Mouse (Mus musculus) bone marrow, adult 2 months (tissue): ENCODE measurements around the gene Mrpl12. TPM values are rescaled to one million over a fixed set of nuclear protein-coding genes. Genes with fewer than 3 reads are reported as not detected.

ENCODE experiments used
- H3K27ac ChIP-seq: fragments of 200-500 bp; 2 replicates; pipeline ENCODE4 v1.5.1; 2012; ENCODE audit warnings: low read depth, mild to moderate bottlenecking, control low read depth, inconsistent platforms, low read length; ENCODE audit not compliant: control insufficient read depth, poor library complexity, insufficient read depth
- H3K4me1 ChIP-seq: fragments of 200-500 bp; 2 replicates; pipeline ENCODE4 v1.6.1; 2011; ENCODE audit warnings: low read length; ENCODE audit not compliant: control insufficient read depth, insufficient read depth
- H3K4me3 ChIP-seq: fragments of 200-500 bp; replicated peaks from 2 replicates; pipeline ENCODE3; 2011; ENCODE audit warnings: mild to moderate bottlenecking, low read depth, low read length, control low read depth; ENCODE audit not compliant: control insufficient read depth
- CTCF ChIP-seq: fragments of 200-500 bp; IDR thresholded peaks from 2 replicates; pipeline ENCODE4 v1.5.1; 2011; ENCODE audit warnings: low read length, control low read depth; ENCODE audit not compliant: control insufficient read depth, insufficient read depth
- POLR2A ChIP-seq: fragments of 200-500 bp; IDR thresholded peaks from 2 replicates; pipeline ENCODE4 v1.6.1; 2011; ENCODE audit warnings: low read depth, mild to moderate bottlenecking, control low read depth, low read length, borderline replicate concordance; ENCODE audit not compliant: control insufficient read depth
- WGBS: fragments of 180-500 bp; shearing (Covaris S2); methylation state at CpG from one replicate; pipeline ENCODE4 v1.1.7; 2018; 5-methylcytosine and 5-hydroxymethylcytosine counted together
- polyA plus RNA-seq: library from polyadenylated mRNA; stranded (reverse); fragments of >200 nt; gene quantifications from 2 replicates; pipeline ENCODE4 v1.2.4, GENCODE M21; 2011; ENCODE audit warnings: low replicate concordance; ENCODE audit not compliant: missing spikeins, insufficient read depth, insufficient read length

The Mrpl12 gene
- polyA plus RNA-seq, 1 experiment, result 87.1 TPM

GRCm38 (mm10) chr11:120498226-120498625 is 13.8 kb downstream of the Mrpl12 start:
- no peak overlapping the region for H3K4me3 ChIP-seq
- no peak overlapping the region for H3K27ac ChIP-seq
- no peaks in the 10 kb centered on the region for H3K4me1 ChIP-seq
- no peak for TF ChIP-seq CTCF
- no peak for TF ChIP-seq POLR2A
- WGBS, result 91% methylated on average over 12 of the region's 12 CpGs

- H3K27ac ChIP-seq, result no peak overlapping the region
- H3K4me1 ChIP-seq, result no peaks in the 10 kb centered on the region
- no peak overlapping the region for H3K4me3 ChIP-seq
- no peak for TF ChIP-seq CTCF
- TF ChIP-seq POLR2A, result no peak
- 85% methylated on average over 5 of the region's 5 CpGs for WGBS
Measured at GRCm38 (mm10) chr11:120498891-120499290, 14.5 kb downstream of the Mrpl12 start.

DNA sequence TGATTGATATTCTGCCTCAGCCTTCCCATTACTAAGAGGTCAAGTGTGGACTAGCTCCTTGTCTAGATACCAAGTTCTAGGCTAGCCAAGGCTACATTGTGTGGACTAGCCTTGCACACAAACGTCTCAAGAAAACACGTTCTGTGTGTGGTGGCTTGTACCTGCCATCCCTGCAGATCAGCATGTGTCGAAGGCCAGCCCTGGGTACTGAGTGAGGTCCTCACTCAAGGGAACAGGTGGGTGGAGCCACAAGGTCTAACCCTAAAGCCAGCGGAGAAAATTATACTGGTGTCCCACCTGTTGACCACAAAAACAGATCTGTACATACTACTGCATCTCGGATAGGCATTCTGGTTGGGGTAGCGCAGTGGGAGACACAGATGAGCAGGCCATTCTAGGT is 15.5 kb downstream of the Mrpl12 start:
- 73% methylated on average over 6 of the region's 6 CpGs for WGBS
- Histone ChIP-seq H3K27ac (no peak overlapping the region), H3K4me1 (no peaks in the 10 kb centered on the region), H3K4me3 (no peak overlapping the region)
- TF ChIP-seq POLR2A (no peak), CTCF (no peak)

DNA sequence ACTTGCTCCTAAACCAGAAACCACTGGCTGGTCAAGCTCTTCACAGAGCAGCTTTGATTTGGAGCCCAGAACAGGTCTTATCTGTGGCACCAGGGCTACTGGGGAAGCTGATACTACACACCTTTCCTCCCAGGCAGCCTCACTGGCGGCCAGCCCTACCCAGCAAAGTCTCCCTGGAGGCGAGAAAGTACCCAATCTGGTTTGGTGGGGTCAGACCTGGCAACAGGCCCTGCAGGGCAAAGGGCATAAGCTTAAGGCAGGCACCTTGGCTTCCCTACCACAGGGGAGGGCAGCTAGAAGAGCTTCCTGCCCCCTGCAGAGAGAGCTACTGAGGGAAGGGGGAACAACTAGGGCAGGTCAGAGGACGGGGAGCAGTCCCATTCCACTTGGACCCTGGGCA is 15.9 kb downstream of the Mrpl12 start:
- WGBS, result 12% methylated on average over 3 of the region's 3 CpGs
- Histone ChIP-seq H3K27ac (no peak overlapping the region), H3K4me3 (no peak overlapping the region), H3K4me1 (no peaks in the 10 kb centered on the region)
- TF ChIP-seq POLR2A (no peak), CTCF (no peak)

DNA sequence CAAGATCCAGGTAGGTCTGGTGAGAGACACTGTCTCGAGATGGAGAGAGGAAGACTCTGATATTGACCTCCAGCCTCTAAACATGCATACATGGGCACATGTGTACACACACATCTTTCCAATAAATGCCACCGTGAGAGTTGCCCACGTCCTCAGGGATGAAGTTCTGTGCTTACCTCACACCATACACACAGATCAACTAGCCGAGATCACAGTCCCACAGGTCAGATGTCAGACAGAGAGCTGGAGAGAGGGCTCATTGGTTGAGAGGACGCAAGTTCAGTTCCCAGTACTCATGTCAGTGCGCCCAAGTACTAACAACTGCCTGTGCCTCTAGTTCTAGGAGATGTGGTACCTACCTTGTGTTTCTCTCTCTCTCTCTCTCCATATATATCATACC is 16.6 kb downstream of the Mrpl12 start:
- H3K4me1 ChIP-seq, result no peaks in the 10 kb centered on the region
- 54% methylated on average over 6 of the region's 6 CpGs for WGBS
- no peak for TF ChIP-seq CTCF
- no peak for TF ChIP-seq POLR2A
- H3K27ac ChIP-seq, result no peak overlapping the region
- no peak overlapping the region for H3K4me3 ChIP-seq

GRCm38 (mm10) chr11:120501701-120502100 is 17.3 kb downstream of the Mrpl12 start:
- no peak overlapping the region for H3K4me3 ChIP-seq
- no peaks in the 10 kb centered on the region for H3K4me1 ChIP-seq
- TF ChIP-seq CTCF (no peak), POLR2A (no peak)
- no peak overlapping the region for H3K27ac ChIP-seq
- 73% methylated on average over 4 of the region's 4 CpGs for WGBS

GRCm38 (mm10) chr11:120505661-120506060 is 21.2 kb downstream of the Mrpl12 start:
- TF ChIP-seq CTCF, result no peak
- Histone ChIP-seq H3K4me1 (peaks cover 3% of the 10 kb centered on the region), H3K27ac (no peak overlapping the region), H3K4me3 (no peak overlapping the region)
- WGBS, result 85% methylated on average over 3 of the region's 3 CpGs

DNA sequence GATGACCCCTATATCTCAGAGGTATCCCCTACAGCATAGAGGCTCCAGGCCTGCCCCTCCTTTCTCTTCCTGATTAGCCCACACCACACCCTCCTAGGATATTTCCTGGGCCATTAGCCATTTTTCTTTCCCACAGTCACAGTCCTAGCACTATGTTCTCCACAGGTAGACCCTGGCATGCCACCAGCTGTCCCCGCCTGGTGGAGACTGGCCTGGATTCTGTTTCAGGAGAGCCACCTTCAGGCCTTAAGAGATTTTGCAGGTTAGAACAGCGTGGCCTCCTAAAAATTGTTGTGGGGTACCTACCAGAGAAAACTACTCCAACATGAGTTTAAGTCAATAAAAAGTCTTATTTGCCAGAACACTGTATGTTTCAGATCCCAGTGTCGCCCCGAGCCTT is 22.5 kb downstream of the Mrpl12 start:
- Histone ChIP-seq H3K4me1 (peaks cover 5% of the 10 kb centered on the region), H3K27ac (no peak overlapping the region), H3K4me3 (no peak overlapping the region)
- no peak for TF ChIP-seq POLR2A
- TF ChIP-seq CTCF, result no peak
- 45% methylated on average over 4 of the region's 4 CpGs for WGBS

- H3K27ac ChIP-seq, result no peak overlapping the region
- TF ChIP-seq CTCF (no peak), POLR2A (no peak)
- WGBS, result 70% methylated on average over 13 of the region's 13 CpGs
- no peak overlapping the region for H3K4me3 ChIP-seq
- H3K4me1 ChIP-seq, result peaks cover 5% of the 10 kb centered on the region
Measured at GRCm38 (mm10) chr11:120507611-120508289, 23.3 kb downstream of the Mrpl12 start.
